Mouse (Mus musculus): ENCODE data around the gene Fus.
A peak's percentile ranks its signal among the peaks of the same experiment; 100 is the strongest.
"Not testable (repeated sequence)": the region's sequence is repeated elsewhere in the genome, so short reads cannot be mapped to it uniquely, and the experiment has no call there.

Fus gene

DNA sequence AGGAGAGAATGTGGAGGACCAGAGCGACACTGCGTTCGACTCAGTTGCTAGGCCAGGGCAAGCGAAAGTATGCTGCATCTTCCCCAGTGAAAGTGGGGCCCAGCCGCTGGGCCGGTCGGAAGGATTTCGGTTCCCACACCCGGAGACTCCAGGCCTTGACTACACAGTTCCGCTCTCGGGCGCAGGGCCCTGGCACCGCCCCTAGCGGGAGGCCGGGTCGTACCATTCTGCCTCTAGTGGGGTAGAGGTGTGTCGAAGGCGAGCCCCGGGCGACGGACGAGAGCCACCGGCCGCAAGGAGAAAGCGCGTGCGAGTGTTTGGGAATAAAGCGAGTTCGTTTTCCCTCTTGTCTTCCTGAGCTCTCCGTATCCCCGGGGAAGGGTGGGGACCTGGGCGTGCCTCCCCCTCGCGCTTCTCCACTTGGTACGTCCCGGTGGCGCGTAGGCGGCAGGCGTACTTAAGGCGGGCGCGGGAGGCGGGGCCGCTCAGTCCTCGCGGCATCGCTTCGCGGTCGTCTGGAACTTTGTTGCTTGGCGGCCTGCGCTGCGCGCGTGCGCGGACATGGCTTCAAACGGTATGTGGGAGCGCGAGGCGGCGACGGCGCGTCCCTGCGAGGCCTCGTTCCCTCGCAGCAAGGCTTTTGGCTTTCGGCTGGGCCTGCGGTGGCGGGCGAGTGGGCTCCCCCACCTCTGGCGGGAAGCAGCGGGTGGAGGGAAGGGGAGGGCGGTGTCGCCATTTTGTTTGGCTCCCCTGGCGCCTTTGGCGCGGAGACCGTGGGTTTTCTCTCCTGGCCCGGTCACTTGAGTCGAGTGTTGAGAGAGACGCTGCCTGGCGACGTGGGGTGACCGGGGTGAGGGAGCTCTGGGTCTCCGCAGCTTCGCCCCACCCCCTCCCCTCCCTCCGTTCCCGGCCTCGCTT lies at the start of gene Fus:
TSS of gene Fus (plus strand) at position 454 of the 918 bp plus-strand sequence.
- peak; percentile 80 to 95 for DNase-seq (ENCODE audit: low spot score in 2 of 2)

GRCm38 (mm10) chr7:127918203-127918602 lies 49.1 kb upstream of the Fus start:
- DNase-seq (ENCODE audit: low spot score in 2 of 2), result no peak

GRCm38 (mm10) chr7:127919290-127919689 lies 48.0 kb upstream of the Fus start:
- no peak for DNase-seq (ENCODE audit: low spot score in 2 of 2)

GRCm38 (mm10) chr7:127921516-127921915 lies 45.7 kb upstream of the Fus start:
- DNase-seq (ENCODE audit: low spot score in 2 of 2), result no peak

GRCm38 (mm10) chr7:127922451-127923275 lies 44.6 kb upstream of the Fus start:
- no peak for DNase-seq (ENCODE audit: low spot score in 2 of 2)

GRCm38 (mm10) chr7:127923714-127924113 lies 43.5 kb upstream of the Fus start:
- no peak for DNase-seq (ENCODE audit: low spot score in 2 of 2)

- DNase-seq (ENCODE audit: low spot score in 2 of 2), result no peak
Measured at GRCm38 (mm10) chr7:127925252-127925651, 42.0 kb upstream of the Fus start.

- no peak for DNase-seq (ENCODE audit: low spot score in 2 of 2)
Measured at GRCm38 (mm10) chr7:127926066-127926465, 41.2 kb upstream of the Fus start.

DNA sequence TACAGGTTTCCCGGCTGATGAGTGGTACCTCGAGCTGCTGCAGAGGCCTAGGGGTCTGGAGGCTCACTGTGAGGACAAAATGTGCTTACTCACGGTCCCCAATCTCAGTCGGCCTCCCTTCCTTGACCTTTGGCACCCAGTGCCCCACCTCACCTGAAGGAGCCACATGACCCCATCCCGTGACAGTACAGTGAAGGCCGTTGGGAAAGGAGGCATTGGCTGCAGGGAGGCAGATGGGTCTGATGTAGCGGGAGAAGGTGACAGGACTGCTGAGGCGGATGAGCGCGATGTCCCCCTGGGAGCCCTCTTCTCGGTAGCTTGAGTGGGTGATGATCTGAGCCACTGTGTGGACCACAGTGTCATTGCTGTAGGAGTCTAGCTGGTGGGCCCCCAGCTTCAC lies 40.4 kb upstream of the Fus start:
- no peak for DNase-seq (ENCODE audit: low spot score in 2 of 2)

- DNase-seq (ENCODE audit: low spot score in 2 of 2), result no peak
Measured at GRCm38 (mm10) chr7:127927726-127928125, 39.5 kb upstream of the Fus start.

DNA sequence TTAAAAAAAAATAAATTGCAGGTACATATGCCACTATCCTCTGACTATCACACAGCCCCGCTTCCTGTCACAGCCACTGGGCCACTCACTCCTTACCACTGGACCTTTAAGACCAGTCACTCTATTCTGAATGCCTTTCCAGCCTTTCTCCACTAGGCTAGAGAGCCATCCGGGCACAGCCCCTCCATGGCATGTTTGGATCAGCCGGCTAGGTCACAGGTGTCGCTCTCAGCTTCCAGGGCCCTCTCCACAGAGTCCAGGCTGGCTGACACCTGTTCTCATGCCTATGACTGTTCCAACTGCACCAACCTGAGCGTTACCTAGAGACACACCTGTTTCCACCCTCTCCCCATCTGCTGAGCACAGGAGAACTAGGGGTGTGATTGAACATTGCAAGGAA lies 38.7 kb upstream of the Fus start:
- no peak for DNase-seq (ENCODE audit: low spot score in 2 of 2)

- DNase-seq (ENCODE audit: low spot score in 2 of 2), result no peak
Measured at GRCm38 (mm10) chr7:127929923-127930322, 37.3 kb upstream of the Fus start, which contains the start of gene Prss8. Prss8 (minus strand) TSS chr7:127930104.

DNA sequence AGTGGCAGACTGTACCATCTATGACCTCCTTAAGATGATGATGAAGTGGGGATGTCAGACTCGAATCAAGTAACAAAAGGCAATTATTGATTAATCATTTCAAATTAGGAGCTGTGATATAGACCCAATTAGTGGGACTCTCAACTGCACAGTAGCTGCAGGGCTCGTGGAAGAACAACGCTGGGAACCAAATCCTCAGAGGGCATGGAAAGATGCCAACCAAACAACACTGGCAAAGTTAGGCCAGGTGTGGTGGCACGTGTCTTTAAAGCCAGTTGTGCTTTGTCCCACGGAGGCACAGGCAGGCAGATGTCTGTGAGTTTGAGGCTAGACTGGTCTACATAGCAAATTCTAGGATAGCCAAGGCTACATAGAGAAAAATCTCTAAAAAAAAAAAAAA lies 36.6 kb upstream of the Fus start:
- DNase-seq (ENCODE audit: low spot score in 2 of 2), result no peak

DNA sequence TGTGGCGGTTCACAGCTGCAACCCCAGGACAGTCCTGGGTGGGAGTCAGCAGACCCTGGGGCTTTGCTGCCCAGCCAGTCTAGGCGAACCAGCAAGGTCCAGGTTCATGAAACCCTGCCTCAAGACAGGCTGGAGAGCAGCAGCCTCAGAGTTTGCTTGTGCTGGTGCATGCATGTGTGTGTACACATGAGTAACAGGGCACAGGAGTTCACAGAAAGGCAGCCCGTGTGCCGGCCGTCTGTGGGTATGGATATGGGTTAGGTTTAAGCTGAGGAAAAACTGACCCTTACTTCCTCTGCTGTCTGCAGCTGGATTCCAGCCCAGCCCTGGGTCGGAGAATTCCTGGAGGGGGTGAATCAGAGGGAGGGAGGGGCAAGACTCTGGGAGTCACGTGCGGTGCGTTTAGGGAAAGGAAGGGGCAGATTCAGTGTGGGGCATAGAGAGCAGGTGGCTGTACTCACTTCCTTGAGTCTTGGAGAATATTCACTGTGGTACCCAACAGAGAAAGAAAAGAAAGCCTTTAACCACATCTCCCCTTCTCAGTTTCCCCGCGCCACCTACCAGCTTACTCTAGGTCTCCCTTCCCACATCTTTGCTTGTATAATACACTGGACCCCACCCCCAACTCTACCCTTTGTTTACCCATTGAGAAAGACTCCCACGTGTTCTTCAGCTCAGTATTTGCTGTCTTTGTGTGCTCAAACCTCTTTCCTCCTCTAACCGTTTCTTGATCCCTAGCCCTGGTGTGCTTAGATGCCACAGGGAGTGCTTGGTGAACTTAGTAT lies 35.7 kb upstream of the Fus start:
- DNase-seq (ENCODE audit: low spot score in 2 of 2), result no peak

DNA sequence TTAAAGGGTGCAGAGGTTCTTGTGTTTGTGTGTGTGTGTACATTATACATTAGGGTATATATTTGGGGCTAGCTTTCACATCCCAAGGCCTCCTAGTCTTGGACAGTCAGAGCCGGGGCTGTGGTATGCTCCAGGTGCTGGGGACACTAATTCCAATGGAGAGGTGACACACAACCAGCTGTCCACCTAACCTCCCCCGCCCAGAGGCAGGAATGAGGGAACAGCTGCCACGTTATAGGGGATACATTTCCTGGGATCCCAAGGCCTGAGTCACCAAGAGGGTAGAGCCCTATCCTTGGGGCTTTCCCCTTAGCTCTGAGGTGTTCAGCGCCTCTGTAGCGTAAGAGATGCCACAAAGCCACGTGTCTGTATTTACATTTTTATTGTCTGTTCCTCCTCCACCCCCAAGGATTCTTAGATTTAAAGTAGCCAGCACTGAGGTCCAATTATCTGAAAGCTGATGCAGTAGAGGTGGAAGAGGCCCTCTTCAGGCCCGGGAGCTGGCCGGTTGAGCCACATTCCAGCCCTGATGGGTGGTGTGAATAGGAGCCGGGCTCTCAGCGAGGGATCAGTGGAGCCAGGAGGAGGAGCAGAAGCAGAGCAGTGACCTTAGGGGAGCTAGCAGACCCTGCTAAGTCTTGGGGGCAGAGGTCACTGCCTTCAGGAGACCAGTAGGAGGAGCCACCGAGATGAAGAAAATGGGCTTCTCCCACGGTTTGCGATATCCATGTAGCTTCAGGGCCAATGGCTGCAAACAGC lies 34.8 kb upstream of the Fus start:
- DNase-seq (ENCODE audit: low spot score in 2 of 2), result no peak

GRCm38 (mm10) chr7:127934075-127934474 lies 33.2 kb upstream of the Fus start:
- DNase-seq (ENCODE audit: low spot score in 2 of 2), result no peak

DNA sequence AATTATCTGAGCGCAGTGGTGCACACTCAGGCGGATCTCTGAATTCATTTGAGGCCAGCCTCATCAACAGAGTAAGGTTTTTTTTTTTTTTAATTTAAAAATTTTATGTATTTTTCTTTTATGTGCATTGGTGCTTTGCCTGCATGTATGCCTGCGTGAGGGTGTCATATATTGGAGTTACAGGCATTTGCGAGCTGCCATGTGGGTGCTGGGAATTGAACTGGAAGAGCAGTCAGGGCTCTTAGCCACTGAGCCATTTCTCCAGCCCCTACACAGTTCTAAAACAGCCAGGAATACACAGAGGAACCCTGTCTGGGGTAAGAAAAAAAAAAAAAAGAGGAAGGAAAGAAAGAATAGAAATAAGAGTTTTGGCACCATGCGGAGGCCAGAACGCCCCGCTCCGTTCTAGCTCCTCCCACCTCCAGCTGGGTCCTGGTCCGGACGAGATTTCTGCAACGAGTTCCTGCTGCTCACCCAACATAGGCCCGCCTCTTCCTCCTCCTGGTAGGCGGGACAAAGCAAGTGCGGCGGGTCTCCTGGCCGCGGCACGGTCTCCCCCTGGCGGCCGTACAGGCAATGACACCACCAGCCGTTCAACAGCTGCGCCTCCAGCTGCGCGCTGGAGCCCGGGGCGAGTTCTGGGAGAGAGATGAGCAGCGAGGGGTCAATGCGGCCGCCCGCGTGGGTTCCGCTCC lies 32.1 kb upstream of the Fus start:
- peak; percentile 88 to 96 for DNase-seq (ENCODE audit: low spot score in 2 of 2)

DNA sequence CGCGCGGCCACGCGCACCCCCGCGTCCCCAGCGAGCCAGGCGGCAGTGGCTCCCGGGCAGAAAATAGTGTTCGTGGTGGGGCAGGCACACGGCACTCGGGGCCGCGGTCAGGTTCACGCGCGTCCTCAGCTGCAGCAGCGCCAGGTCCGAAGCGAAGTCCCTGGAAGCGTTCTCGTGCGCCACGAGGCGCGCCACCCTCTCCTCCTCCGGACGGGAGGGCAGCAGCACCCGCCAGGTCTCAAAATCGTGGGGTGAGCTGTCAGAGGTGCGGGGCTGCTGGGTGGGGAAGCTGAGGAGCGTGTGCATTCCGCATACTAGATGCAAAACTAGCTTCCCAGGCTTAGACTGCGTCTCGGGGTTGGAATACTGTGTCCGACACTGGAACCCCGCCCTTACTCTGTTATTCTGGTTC lies 31.5 kb upstream of the Fus start:
- DNase-seq (ENCODE audit: low spot score in 2 of 2), result no peak

GRCm38 (mm10) chr7:127936216-127936884 lies 30.9 kb upstream of the Fus start:
- DNase-seq (ENCODE audit: low spot score in 2 of 2), result no peak

DNA sequence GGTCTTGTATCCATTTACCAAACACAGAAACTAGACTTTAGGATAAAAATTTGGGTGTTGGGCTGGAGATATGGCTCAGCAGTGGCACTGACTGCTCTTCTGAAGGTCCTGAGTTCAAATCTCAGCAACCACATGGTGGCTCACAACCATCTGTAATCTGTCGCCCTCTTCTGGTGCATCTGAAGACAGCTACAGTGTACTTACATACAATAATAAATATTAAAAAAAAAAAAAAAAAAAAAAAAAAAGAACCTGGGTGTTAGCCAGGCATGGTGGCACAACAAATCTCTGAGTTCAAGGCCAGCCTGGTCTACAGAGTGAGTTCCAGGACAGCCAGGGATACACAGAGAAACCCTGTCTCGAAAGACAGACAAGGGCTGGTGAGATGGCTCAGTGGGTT lies 25.2 kb upstream of the Fus start:
- DNase-seq (ENCODE audit: low spot score in 2 of 2), result not testable (repeated sequence)

Measured in left cerebral cortex, adult 9 months (tissue).